Comparison of ENCODE assay signal across 18 mouse cellular contexts in genomic region chr6:22078686-22079264, GRCm38 (mm10).
DNase-seq lines count a peak whose midpoint lies in the region; ATAC-seq lines count a peak whose summit lies in the region.
"Had no signal": no experiment of that assay in that cellular context is flagged by ENCODE, and none has a peak within 500 bp of the region (broad histone marks: within the 10 kb centered on the region; RNA-seq: fewer than 3 reads in every experiment).

No protein-coding gene starts in this region.

- H3K4me2 ChIP-seq in forebrain, embryonic 12.5 days: no peak overlapping the region
- no peak overlapping the region for H3K4me2 ChIP-seq in limb, embryonic 11.5 days (ENCODE audit: low read depth, severe bottlenecking)
- no peak overlapping the region for H3K4me2 ChIP-seq in intestine, embryonic 15.5 days (replicated peaks)
- H3K4me2 ChIP-seq: embryonic facial prominence, embryonic 12.5 days; hindbrain, embryonic 15.5 days had no signal

- H3K9me3 ChIP-seq in forebrain, embryonic 12.5 days: no peaks in the 10 kb centered on the region
- no peaks in the 10 kb centered on the region for H3K9me3 ChIP-seq in forebrain, embryonic 10.5 days
- no peaks in the 10 kb centered on the region for H3K9me3 ChIP-seq in limb, embryonic 11.5 days (ENCODE audit: control insufficient read depth, low read length)
- H3K9me3 ChIP-seq in limb, embryonic 10.5 days (replicated peaks): no peaks in the 10 kb centered on the region
- no peaks in the 10 kb centered on the region for H3K9me3 ChIP-seq in intestine, embryonic 15.5 days
- H3K9me3 ChIP-seq: embryonic facial prominence, embryonic 12.5 days; heart, embryonic 10.5 days; hindbrain, embryonic 15.5 days had no signal

- no peak overlapping the region for H3K9ac ChIP-seq in forebrain, embryonic 12.5 days
- H3K9ac ChIP-seq in limb, embryonic 11.5 days (ENCODE audit: low read length): no peak overlapping the region
- no peak overlapping the region for H3K9ac ChIP-seq in intestine, embryonic 15.5 days
- H3K9ac ChIP-seq: embryonic facial prominence, embryonic 12.5 days; hindbrain, embryonic 15.5 days had no signal

- WGBS in forebrain, embryonic 12.5 days: 53% methylated on average over 7 of the region's 7 CpGs
- 80% methylated on average over 7 of the region's 7 CpGs for WGBS in forebrain, embryonic 10.5 days
- WGBS in limb, embryonic 11.5 days: 90% methylated on average over 7 of the region's 7 CpGs
- WGBS in limb, embryonic 10.5 days: 87% methylated on average over 7 of the region's 7 CpGs
- WGBS in intestine, embryonic 15.5 days: 74% methylated on average over 7 of the region's 7 CpGs

- no peak overlapping the region for H3K27ac ChIP-seq in forebrain, embryonic 12.5 days
- no peak overlapping the region for H3K27ac ChIP-seq in forebrain, embryonic 10.5 days
- H3K27ac ChIP-seq in limb, embryonic 11.5 days (replicated peaks; ENCODE audit: low read depth, low read length): no peak overlapping the region
- H3K27ac ChIP-seq in limb, embryonic 10.5 days: no peak overlapping the region
- H3K27ac ChIP-seq in intestine, embryonic 15.5 days: no peak overlapping the region
- H3K27ac ChIP-seq: embryonic facial prominence, embryonic 12.5 days; heart, embryonic 10.5 days; hindbrain, embryonic 15.5 days had no signal

- H3K4me1 ChIP-seq in forebrain, embryonic 12.5 days: no peaks in the 10 kb centered on the region
- H3K4me1 ChIP-seq in forebrain, embryonic 10.5 days: no peaks in the 10 kb centered on the region
- H3K4me1 ChIP-seq in limb, embryonic 11.5 days (ENCODE audit: control insufficient read depth, insufficient read depth, low read length): no peaks in the 10 kb centered on the region
- H3K4me1 ChIP-seq in limb, embryonic 10.5 days: no peaks in the 10 kb centered on the region
- H3K4me1 ChIP-seq in intestine, embryonic 15.5 days (replicated peaks): peaks cover 5% of the 10 kb centered on the region; the same call in 1 of the 2 replicates
- H3K4me1 ChIP-seq: embryonic facial prominence, embryonic 12.5 days; heart, embryonic 10.5 days; hindbrain, embryonic 15.5 days had no signal

- DNase-seq in forebrain, embryonic 10.5 days (ENCODE audit: extremely low spot score, low spot score): no peak
- peak; percentile 17 for DNase-seq in limb, embryonic 11.5 days (ENCODE audit: low spot score)
- DNase-seq in limb, embryonic 10.5 days (ENCODE audit: low spot score): no peak
- no peak for DNase-seq in layer of hippocampus, postnatal 36 days
- DNase-seq in spleen, postnatal 14 days (ENCODE audit: low spot score in 2 of 2): no peak
- DNase-seq: adrenal gland, postnatal 10 days; cerebellum, adult 11-12 months; cerebellum, adult 9-10 months; cerebellum, postnatal 25 days; heart, adult 18-20 months; heart, postnatal 10 days; heart, postnatal 4 days had no signal

- H3K4me3 ChIP-seq in forebrain, embryonic 12.5 days (replicated peaks): no peak overlapping the region
- no peak overlapping the region for H3K4me3 ChIP-seq in forebrain, embryonic 10.5 days
- no peak overlapping the region for H3K4me3 ChIP-seq in limb, embryonic 11.5 days (ENCODE audit: low read depth, low read length)
- H3K4me3 ChIP-seq in limb, embryonic 10.5 days: no peak overlapping the region
- no peak overlapping the region for H3K4me3 ChIP-seq in intestine, embryonic 15.5 days (replicated peaks)
- H3K4me3 ChIP-seq: embryonic facial prominence, embryonic 12.5 days; heart, embryonic 10.5 days; hindbrain, embryonic 15.5 days had no signal

- ATAC-seq in forebrain, embryonic 12.5 days (ENCODE audit: low FRiP score): peak; percentile 49; the same call in 1 of the 2 replicates
- no peak for ATAC-seq in limb, embryonic 11.5 days (ENCODE audit: insufficient number of reproducible peaks, low FRiP score, low TSS enrichment, low read depth)
- peak; percentile 58 for ATAC-seq in intestine, embryonic 15.5 days
- ATAC-seq: inflammation-experienced regulatory T-cells, adult 6 months had no signal

- no peaks in the 10 kb centered on the region for H3K36me3 ChIP-seq in forebrain, embryonic 12.5 days (replicated peaks)
- H3K36me3 ChIP-seq in forebrain, embryonic 10.5 days (replicated peaks): no peaks in the 10 kb centered on the region
- H3K36me3 ChIP-seq in limb, embryonic 11.5 days (ENCODE audit: control insufficient read depth, insufficient read depth, low read length): no peaks in the 10 kb centered on the region
- peaks cover 33% of the 10 kb centered on the region for H3K36me3 ChIP-seq in limb, embryonic 10.5 days
- no peaks in the 10 kb centered on the region for H3K36me3 ChIP-seq in intestine, embryonic 15.5 days
- H3K36me3 ChIP-seq: embryonic facial prominence, embryonic 12.5 days; heart, embryonic 10.5 days; hindbrain, embryonic 15.5 days had no signal

- no peaks in the 10 kb centered on the region for H3K27me3 ChIP-seq in forebrain, embryonic 12.5 days
- H3K27me3 ChIP-seq in forebrain, embryonic 10.5 days (ENCODE audit: poor library complexity, severe bottlenecking): no peaks in the 10 kb centered on the region
- no peaks in the 10 kb centered on the region for H3K27me3 ChIP-seq in limb, embryonic 11.5 days (ENCODE audit: control insufficient read depth, insufficient read depth, low read length)
- no peaks in the 10 kb centered on the region for H3K27me3 ChIP-seq in limb, embryonic 10.5 days (ENCODE audit: low read depth, poor library complexity, severe bottlenecking)
- no peaks in the 10 kb centered on the region for H3K27me3 ChIP-seq in intestine, embryonic 15.5 days (replicated peaks)
- H3K27me3 ChIP-seq: embryonic facial prominence, embryonic 12.5 days; hindbrain, embryonic 15.5 days had no signal
